Mouse (Mus musculus): ENCODE results near the gene Apoa1.

Gene Apoa1

GRCm38 (mm10) chr9:46268343-46268873, 40.0 kb downstream of the Apoa1 start, which contains the start of gene Apoa5:
Apoa5 (plus strand) TSS chr9:46268633.
- no peak for DNase-seq

GRCm38 (mm10) chr9:46269125-46269524, 40.7 kb downstream of the Apoa1 start:
- no peak for DNase-seq

- no peak for DNase-seq
These were observed 42.4 kb downstream of the Apoa1 start for GRCm38 (mm10) chr9:46270782-46271181.

- peak; percentile 35 for DNase-seq
These were observed 43.7 kb downstream of the Apoa1 start for GRCm38 (mm10) chr9:46272070-46272469.

GRCm38 (mm10) chr9:46272677-46273454, 44.5 kb downstream of the Apoa1 start, which contains the start of gene Zpr1:
Zpr1 (plus strand) TSS chr9:46273064.
- DNase-seq, result peak; percentile 89

- DNase-seq, result no peak
These were observed 46.1 kb downstream of the Apoa1 start for GRCm38 (mm10) chr9:46274494-46274893.
